Mouse (Mus musculus) layer of hippocampus, adult 18-20 months (tissue): ENCODE results near the gene Eif4e1b. TPM values are rescaled to one million over a fixed set of nuclear protein-coding genes. Genes with fewer than 3 reads are reported as not detected.
"Not testable (repeated sequence)": the region's sequence is repeated elsewhere in the genome, so short reads cannot be mapped to it uniquely, and the experiment has no call there.

Source experiments
- DNase-seq, 2 experiments: peaks; one replicate each; pipeline ENCODE4 v3.0.0; 2022; ENCODE audit warnings: low spot score in 2 of 2
- total RNA-seq, 2 experiments: library from RNA; stranded (reverse); gene quantifications; 2 replicates each; pipeline ENCODE4 v1.2.3; 2021

The Eif4e1b gene
- total RNA-seq, 2 experiments from 2014 or later: not detected

- DNase-seq: no peak
Measured at GRCm38 (mm10) chr13:54759496-54759895, 24.3 kb upstream of the Eif4e1b start.

DNA sequence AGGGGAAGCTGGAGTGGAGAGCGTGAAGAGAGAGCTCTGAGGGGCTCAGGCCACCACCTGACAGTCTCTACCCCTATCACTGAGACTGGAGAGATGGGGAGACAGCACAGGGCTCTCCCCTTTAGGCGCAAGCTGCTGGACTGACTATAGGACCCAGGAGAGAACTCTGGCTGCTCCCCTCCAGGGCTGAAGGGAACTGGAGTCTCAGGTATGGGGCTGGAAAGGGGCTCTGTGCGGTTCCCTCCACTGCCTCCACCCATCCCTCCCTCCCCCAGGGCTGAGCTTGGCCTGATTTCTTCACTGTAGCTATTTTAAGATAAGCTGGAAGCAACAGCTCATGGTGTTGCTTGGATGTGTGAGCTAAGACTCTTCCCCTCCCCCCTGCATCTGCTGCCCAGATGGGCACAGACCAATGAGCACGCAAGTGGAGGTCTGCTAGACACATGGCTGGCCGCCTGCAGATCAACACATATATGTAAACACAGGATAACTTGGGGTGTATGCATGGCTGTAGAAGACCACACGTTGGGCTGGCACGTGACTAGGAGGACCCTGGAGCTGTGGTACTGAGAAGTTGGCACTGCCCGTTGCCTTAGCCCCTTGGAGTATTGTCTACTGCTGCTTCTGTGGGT, 23.5 kb upstream of the Eif4e1b start:
- DNase-seq: peak; percentile 85 to 92

GRCm38 (mm10) chr13:54760906-54761305, 22.9 kb upstream of the Eif4e1b start:
- DNase-seq: no peak

GRCm38 (mm10) chr13:54765281-54766191, 18.3 kb upstream of the Eif4e1b start:
- no peak for DNase-seq

- DNase-seq: peak; percentile 84 to 86
Measured at GRCm38 (mm10) chr13:54766192-54766768, 17.5 kb upstream of the Eif4e1b start, which contains the start of gene Sncb. TSS of gene Sncb (minus strand) at chr13:54766595.

GRCm38 (mm10) chr13:54767012-54767411, 16.8 kb upstream of the Eif4e1b start:
- DNase-seq: no peak

- DNase-seq: peak; percentile 58 to 75
Measured at GRCm38 (mm10) chr13:54780592-54780991, 3.2 kb upstream of the Eif4e1b start.

- DNase-seq: peak in 1 of 2 experiments; percentile 66
Measured at GRCm38 (mm10) chr13:54781086-54781485, 2.7 kb upstream of the Eif4e1b start.

GRCm38 (mm10) chr13:54783235-54783634, 563 bp upstream of the Eif4e1b start:
- no peak for DNase-seq

DNA sequence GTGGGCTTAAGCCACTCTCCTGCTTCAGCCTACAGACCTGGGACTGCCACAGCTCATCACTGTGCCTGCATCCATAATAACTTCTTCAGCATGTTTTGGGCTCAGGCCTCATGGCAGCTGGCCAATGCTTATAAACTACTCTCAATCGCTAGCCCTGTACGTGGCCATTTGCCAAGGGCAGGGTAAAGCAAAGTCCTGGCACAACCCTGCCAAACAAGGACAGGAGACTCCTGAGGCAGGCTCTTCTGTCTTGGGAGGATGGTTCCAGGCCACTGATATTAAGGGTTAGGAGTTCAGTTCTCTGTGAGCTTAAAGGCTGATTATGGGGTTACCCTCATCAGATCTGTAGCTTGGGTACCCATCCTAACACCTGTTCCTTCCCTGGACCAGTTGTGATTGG, 3.8 kb downstream of the Eif4e1b start:
- not testable (repeated sequence) for DNase-seq

GRCm38 (mm10) chr13:54788740-54789560, 5.2 kb downstream of the Eif4e1b start, which contains the start of gene Tspan17:
TSS of gene Tspan17 (plus strand) at chr13:54789377.
- peak; percentile 94 to 96 for DNase-seq

GRCm38 (mm10) chr13:54789561-54790397, 6.0 kb downstream of the Eif4e1b start:
- DNase-seq: peak in 1 of 2 experiments; percentile 66

DNA sequence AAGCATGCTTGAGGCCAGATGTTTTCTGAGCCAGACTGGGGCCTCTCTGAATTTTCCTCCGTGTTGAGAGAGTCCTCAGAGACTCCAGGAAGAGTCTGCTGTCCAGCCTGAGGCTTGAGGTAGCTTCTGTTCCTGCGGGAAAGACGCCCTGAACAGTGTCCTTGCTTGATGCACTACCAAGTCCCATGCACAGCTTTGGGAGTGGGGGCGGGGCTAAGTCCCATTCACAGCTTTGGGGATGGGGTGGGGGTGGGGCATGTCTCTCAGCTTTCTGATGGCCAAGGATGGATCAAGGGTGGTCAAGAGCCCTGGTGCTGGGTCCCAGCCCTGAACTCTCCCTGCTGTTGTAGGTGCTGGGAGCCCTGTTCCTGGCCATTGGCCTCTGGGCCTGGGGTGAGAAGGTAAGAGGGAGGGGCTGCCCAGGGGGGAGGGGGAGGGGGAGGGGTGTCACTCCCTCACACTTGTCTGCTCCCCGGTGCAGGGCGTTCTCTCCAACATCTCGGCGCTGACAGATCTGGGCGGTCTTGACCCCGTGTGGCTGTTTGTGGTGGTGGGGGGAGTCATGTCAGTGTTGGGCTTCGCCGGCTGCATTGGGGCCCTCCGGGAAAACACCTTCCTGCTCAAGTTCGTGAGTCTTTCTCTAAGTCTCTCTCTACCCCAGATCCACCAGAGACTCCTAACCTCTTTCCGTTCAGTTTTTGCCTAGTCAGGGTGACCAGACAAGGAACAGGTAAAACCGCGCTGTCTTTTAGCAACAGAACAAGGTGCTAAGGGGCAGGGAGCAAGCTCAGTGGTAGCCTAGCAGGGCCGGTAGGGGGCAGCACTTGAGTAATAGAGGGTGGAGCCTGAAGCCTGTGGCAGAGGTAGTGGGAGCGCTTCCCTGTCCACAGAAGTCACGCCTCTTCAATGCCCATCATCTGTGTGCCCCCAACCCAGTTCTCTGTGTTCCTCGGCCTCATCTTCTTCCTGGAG, 8.7 kb downstream of the Eif4e1b start:
- DNase-seq: no peak

GRCm38 (mm10) chr13:54794002-54794577, 10.3 kb downstream of the Eif4e1b start:
- DNase-seq: peak in 1 of 2 experiments; percentile 68

GRCm38 (mm10) chr13:54794843-54795242, 11.0 kb downstream of the Eif4e1b start:
- DNase-seq: no peak

- DNase-seq: peak in 1 of 2 experiments; percentile 79
Measured at GRCm38 (mm10) chr13:54797356-54797755, 13.6 kb downstream of the Eif4e1b start.

DNA sequence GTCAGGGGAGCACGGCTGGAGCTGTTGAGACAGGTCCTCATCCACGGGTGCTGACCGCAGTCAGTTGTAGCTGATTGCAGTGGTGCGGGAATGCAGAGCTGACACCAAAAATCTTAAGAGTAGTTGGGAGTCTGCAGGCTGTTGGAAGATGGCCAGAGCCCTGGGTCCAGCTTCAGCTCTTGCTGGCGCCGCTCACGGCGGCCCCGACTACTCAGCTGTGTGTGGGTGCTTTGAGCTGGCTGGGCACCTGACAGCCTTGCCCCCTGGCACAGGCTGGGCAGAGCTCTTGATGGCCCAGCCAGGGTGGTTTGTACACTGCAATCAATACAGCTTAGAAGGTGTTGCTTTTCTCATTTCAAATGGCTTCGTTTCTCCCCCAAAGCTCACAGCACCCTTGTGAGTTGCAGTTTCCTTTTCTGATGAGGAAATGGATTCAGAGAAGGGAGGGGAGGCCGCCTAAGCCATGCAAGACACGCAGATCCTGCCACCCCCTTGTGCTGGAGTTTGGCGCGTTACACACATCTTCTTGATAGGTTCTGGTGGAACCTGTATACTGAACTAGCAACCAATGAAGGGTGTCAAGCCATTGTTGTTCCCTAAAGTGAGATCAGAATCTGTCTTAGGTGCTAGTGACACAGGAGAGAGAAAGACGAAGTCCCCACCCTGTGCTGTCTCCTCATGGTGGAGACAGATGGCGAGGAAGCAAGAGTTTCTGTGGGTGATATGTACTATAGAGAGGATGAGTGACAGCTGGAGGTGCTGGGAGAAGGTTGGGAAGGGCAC, 14.3 kb downstream of the Eif4e1b start:
- no peak for DNase-seq

DNA sequence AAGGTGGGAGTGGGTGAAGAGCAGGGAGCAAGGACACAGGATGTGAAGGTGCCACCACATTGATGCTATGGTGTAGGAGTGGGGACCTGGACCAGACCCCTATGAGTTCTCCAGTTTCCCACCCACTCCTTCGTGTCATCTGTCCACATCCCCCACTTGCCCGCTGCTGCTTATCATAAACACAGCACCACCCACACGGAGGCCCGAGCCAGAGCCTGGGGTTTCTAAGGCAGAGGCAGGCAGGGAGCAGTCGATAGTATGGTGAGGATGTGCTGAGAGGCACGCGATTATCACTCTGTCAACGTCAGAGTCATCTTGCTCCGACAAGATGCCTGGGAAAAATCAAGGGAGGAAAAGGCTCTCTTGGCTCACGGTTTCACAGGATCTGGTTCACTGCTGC, 14.9 kb downstream of the Eif4e1b start:
- DNase-seq: peak; percentile 65 to 83
